Mouse (Mus musculus) limb, embryonic 14.5 days (tissue): Measurements from ENCODE around the gene Slc2a4. TPM values are rescaled to one million over a fixed set of nuclear protein-coding genes. Genes with fewer than 3 reads are reported as not detected.

Source experiments
- ATAC-seq: fragments of 200-750 bp; cut with Nextera tagmentation; 2 replicates; pipeline ENCODE4 v1.8.0; 2017; ENCODE audit warnings: low read depth, moderate number of reproducible peaks, moderate TSS enrichment; ENCODE audit not compliant: low FRiP score
- DNase-seq: peaks from one replicate; pipeline ENCODE4 v3.0.0-alpha.2; 2015; ENCODE audit warnings: low spot score
- H3K27ac ChIP-seq: fragments of 300-500 bp; sonication (generic); replicated peaks from 2 replicates; pipeline ENCODE4 v1.5.1; 2014; ENCODE audit warnings: low read depth, mild to moderate bottlenecking, low read length, moderate library complexity, mixed read lengths
- H3K27me3 ChIP-seq: fragments of 300-500 bp; sonication (generic); 2 replicates; pipeline ENCODE4 v1.6.1; 2014; ENCODE audit warnings: low read length, mixed read lengths; ENCODE audit not compliant: control insufficient read depth, insufficient read depth
- H3K36me3 ChIP-seq: fragments of 300-500 bp; sonication (generic); 2 replicates; pipeline ENCODE4 v1.6.1; 2014; ENCODE audit warnings: mild to moderate bottlenecking, low read length, moderate library complexity, mixed read lengths; ENCODE audit not compliant: control insufficient read depth, insufficient read depth
- H3K4me1 ChIP-seq: fragments of 300-500 bp; sonication (generic); 2 replicates; pipeline ENCODE4 v1.6.1; 2014; ENCODE audit warnings: antibody characterized with exemption, low read length, mixed read lengths; ENCODE audit not compliant: control insufficient read depth, insufficient read depth
- H3K4me2 ChIP-seq: fragments of 300-500 bp; sonication (generic); replicated peaks from 2 replicates; pipeline ENCODE4 v1.6.1; 2014; ENCODE audit warnings: low read depth, mild to moderate bottlenecking, low read length, moderate library complexity; ENCODE audit not compliant: severe bottlenecking
- H3K4me3 ChIP-seq: fragments of 300-500 bp; sonication (generic); replicated peaks from 2 replicates; pipeline ENCODE4 v1.5.1; 2014; ENCODE audit warnings: low read length
- H3K9ac ChIP-seq: fragments of 300-500 bp; sonication (generic); 2 replicates; pipeline ENCODE4 v1.6.1; 2014; ENCODE audit warnings: mild to moderate bottlenecking, low read depth, low read length, moderate library complexity; ENCODE audit not compliant: severe bottlenecking
- H3K9me3 ChIP-seq: fragments of 300-500 bp; sonication (generic); 2 replicates; pipeline ENCODE4 v1.6.1; 2016; ENCODE audit warnings: low read length; ENCODE audit not compliant: control insufficient read depth
- POLR2A ChIP-seq: fragments of 200-500 bp; IDR thresholded peaks from 2 replicates; pipeline ENCODE4 v1.8.0; 2012; ENCODE audit warnings: inconsistent platforms, mild to moderate bottlenecking, moderate library complexity, borderline replicate concordance; ENCODE audit not compliant: insufficient read depth, insufficient read length; ENCODE audit errors: extremely low read depth
- WGBS: fragments of 180-500 bp; shearing (Covaris S2); extraction: QIAGEN DNeasy Blood & Tissue Kit; methylation state at CpG from one replicate; pipeline ENCODE4 v1.1.7; 2014; 5-methylcytosine and 5-hydroxymethylcytosine counted together
- polyA plus RNA-seq, 2 experiments: library from polyadenylated mRNA; depleted of rRNA in 1 of 2; stranded (reverse) in 1 of 2; unstranded in 1 of 2; fragments of >200 nt; fragmentation: Nextera tagmentation in 1 of 2; extraction: Ambion mirVana in 1 of 2; gene quantifications; 2 replicates each; pipeline versions ENCODE4 v1.2.1 to v1.2.3; 2012 to 2014

Gene Slc2a4
- polyA plus RNA-seq, 2 experiments: 19.3 to 31.0 TPM

- Histone ChIP-seq H3K9ac (no peak overlapping the region), H3K4me3 (no peak overlapping the region), H3K9me3 (no peaks in the 10 kb centered on the region), H3K27ac (peak overlapping the region; percentile 83; the same call in 1 of the 2 replicates), H3K4me1 (peaks cover 9% of the 10 kb centered on the region; the same call in 1 of the 2 replicates), H3K27me3 (no peaks in the 10 kb centered on the region), H3K4me2 (no peak overlapping the region), H3K36me3 (peaks cover 68% of the 10 kb centered on the region)
- WGBS: 92% methylated on average over 8 of the region's 8 CpGs
- DNase-seq (no peak), ATAC-seq (no peak)
- TF ChIP-seq POLR2A: no peak
These were observed 42.0 kb upstream of the Slc2a4 start for GRCm38 (mm10) chr11:69989949-69990348.

GRCm38 (mm10) chr11:69984431-69984830 is 36.4 kb upstream of the Slc2a4 start:
- TF ChIP-seq POLR2A: no peak
- Histone ChIP-seq H3K27me3 (no peaks in the 10 kb centered on the region), H3K4me1 (peaks cover 17% of the 10 kb centered on the region), H3K4me3 (no peak overlapping the region), H3K4me2 (no peak overlapping the region), H3K9ac (no peak overlapping the region), H3K27ac (no peak overlapping the region), H3K36me3 (peaks cover 53% of the 10 kb centered on the region), H3K9me3 (no peaks in the 10 kb centered on the region)
- ATAC-seq (no peak), DNase-seq (no peak)
- WGBS: 87% methylated on average over 8 of the region's 8 CpGs

- DNase-seq (no peak), ATAC-seq (no peak)
- Histone ChIP-seq H3K4me2 (peak overlapping the region; percentile 88; the same call in 1 of the 2 replicates), H3K9ac (peak overlapping the region; percentile 96; the same call in 1 of the 2 replicates), H3K4me1 (peaks cover 19% of the 10 kb centered on the region), H3K27me3 (no peaks in the 10 kb centered on the region), H3K36me3 (peaks cover 42% of the 10 kb centered on the region), H3K4me3 (no peak overlapping the region), H3K27ac (no peak overlapping the region), H3K9me3 (no peaks in the 10 kb centered on the region)
- 84% methylated on average over 4 of the region's 4 CpGs for WGBS
- no peak for TF ChIP-seq POLR2A
These were observed 35.4 kb upstream of the Slc2a4 start for GRCm38 (mm10) chr11:69983377-69983776.

- Histone ChIP-seq H3K9ac (peak overlapping the region; percentile 96), H3K36me3 (peaks cover 41% of the 10 kb centered on the region), H3K4me1 (peaks cover 19% of the 10 kb centered on the region), H3K27me3 (no peaks in the 10 kb centered on the region), H3K27ac (no peak overlapping the region), H3K4me2 (peak overlapping the region; percentile 88), H3K4me3 (peak overlapping the region; percentile 99), H3K9me3 (no peaks in the 10 kb centered on the region)
- WGBS: 32% methylated on average over 5 of the region's 5 CpGs
- DNase-seq (no peak), ATAC-seq (no peak)
- TF ChIP-seq POLR2A: no peak
These were observed 34.9 kb upstream of the Slc2a4 start for GRCm38 (mm10) chr11:69982877-69983276.

GRCm38 (mm10) chr11:69982225-69982624 is 34.2 kb upstream of the Slc2a4 start, which contains the start of gene Elp5:
Gene Elp5, minus strand, starts transcription at chr11:69982517.
- 66% methylated on average over 8 of the region's 8 CpGs for WGBS

More at GRCm38 (mm10) chr11:69982225-69982624, 34.2 kb upstream of the Slc2a4 start, which contains the start of gene Elp5:
- no peak for TF ChIP-seq POLR2A
- peak within 1 kb of the TSS; percentile 97 for H3K27ac ChIP-seq
- H3K4me1 ChIP-seq: peaks cover 19% of the 10 kb centered on the region
- H3K9ac ChIP-seq: peak within 1 kb of the TSS; percentile 96
- no peaks in the 10 kb centered on the region for H3K9me3 ChIP-seq
- H3K4me3 ChIP-seq: peak within 1 kb of the TSS; percentile 99
- H3K27me3 ChIP-seq: no peaks in the 10 kb centered on the region
- peaks cover 40% of the 10 kb centered on the region for H3K36me3 ChIP-seq
- no peak for DNase-seq
- ATAC-seq: no peak
- peak within 1 kb of the TSS; percentile 88 for H3K4me2 ChIP-seq
